In genomic region chr12:98347056-98347455, GRCm38 (mm10) we compare ENCODE assay signal across 17 mouse cellular contexts.
"Had no signal": no experiment of that assay in that cellular context is flagged by ENCODE, and none has a peak within 500 bp of the region (broad histone marks: within the 10 kb centered on the region; RNA-seq: fewer than 3 reads in every experiment).

No protein-coding gene starts in this region.

- H3K4me1 ChIP-seq: embryonic facial prominence, embryonic 10.5 days; embryonic facial prominence, embryonic 12.5 days; embryonic facial prominence, embryonic 13.5 days; embryonic facial prominence, embryonic 15.5 days; forebrain, embryonic 10.5 days; forebrain, embryonic 12.5 days; forebrain, embryonic 13.5 days; forebrain, embryonic 15.5 days had no signal

- H3K4me3 ChIP-seq: embryonic facial prominence, embryonic 10.5 days; embryonic facial prominence, embryonic 12.5 days; embryonic facial prominence, embryonic 13.5 days; embryonic facial prominence, embryonic 15.5 days; erythroblast, embryonic 14.5 days; forebrain, embryonic 10.5 days; forebrain, embryonic 12.5 days; forebrain, embryonic 13.5 days; forebrain, embryonic 15.5 days; gastrocnemius, adult 2 months; heart, adult 2 months had no signal

- DNase-seq: gastrocnemius, postnatal 14 days; gastrocnemius, postnatal 25 days; gastrocnemius, postnatal 36 days; heart, adult 2 months had no signal

- H3K4me2 ChIP-seq: embryonic facial prominence, embryonic 12.5 days; embryonic facial prominence, embryonic 13.5 days; embryonic facial prominence, embryonic 15.5 days; forebrain, embryonic 12.5 days; forebrain, embryonic 13.5 days; forebrain, embryonic 15.5 days had no signal

- ATAC-seq: forebrain, embryonic 13.5 days; forebrain, embryonic 14.5 days; forebrain, embryonic 15.5 days; forebrain, embryonic 16.5 days; forebrain, postnatal 0 days had no signal

- H3K27me3 ChIP-seq: embryonic facial prominence, embryonic 12.5 days; embryonic facial prominence, embryonic 13.5 days; embryonic facial prominence, embryonic 15.5 days; forebrain, embryonic 12.5 days; forebrain, embryonic 13.5 days; forebrain, embryonic 15.5 days had no signal

- H3K27ac ChIP-seq: embryonic facial prominence, embryonic 10.5 days; embryonic facial prominence, embryonic 12.5 days; embryonic facial prominence, embryonic 13.5 days; embryonic facial prominence, embryonic 15.5 days; forebrain, embryonic 10.5 days; forebrain, embryonic 12.5 days; forebrain, embryonic 13.5 days; forebrain, embryonic 15.5 days; gastrocnemius, adult 2 months; heart, adult 2 months had no signal

- H3K9ac ChIP-seq: embryonic facial prominence, embryonic 12.5 days; embryonic facial prominence, embryonic 13.5 days; embryonic facial prominence, embryonic 15.5 days; forebrain, embryonic 12.5 days; forebrain, embryonic 13.5 days; forebrain, embryonic 15.5 days; forebrain, postnatal 0 days had no signal

- H3K36me3 ChIP-seq: embryonic facial prominence, embryonic 10.5 days; embryonic facial prominence, embryonic 12.5 days; embryonic facial prominence, embryonic 13.5 days; embryonic facial prominence, embryonic 15.5 days; forebrain, embryonic 10.5 days; forebrain, embryonic 12.5 days; forebrain, embryonic 15.5 days had no signal

- H3K9me3 ChIP-seq: embryonic facial prominence, embryonic 10.5 days; embryonic facial prominence, embryonic 13.5 days; embryonic facial prominence, embryonic 15.5 days; forebrain, embryonic 10.5 days; forebrain, embryonic 12.5 days; forebrain, embryonic 13.5 days; forebrain, embryonic 15.5 days had no signal
